27 mouse cellular contexts compared by ENCODE assay signal in genomic region chr5:134976577-134977250, GRCm38 (mm10). TPM values are rescaled to one million over a fixed set of nuclear protein-coding genes. Genes with fewer than 3 reads are reported as not detected.
DNase-seq lines count a peak whose midpoint lies in the region; ATAC-seq and TF ChIP-seq lines count a peak whose summit lies in the region.
"Had no signal": no experiment of that assay in that cellular context is flagged by ENCODE, and none has a peak within 500 bp of the region (broad histone marks: within the 10 kb centered on the region; RNA-seq: fewer than 3 reads in every experiment).

No protein-coding gene starts in this region.

- WGBS in liver, embryonic 11.5 days, result 64% methylated on average over 14 of the region's 14 CpGs
- 41% methylated on average over 14 of the region's 14 CpGs for WGBS in liver, embryonic 12.5 days (ENCODE audit: insufficient replicate concordance)
- 62% methylated on average over 14 of the region's 14 CpGs for WGBS in liver, postnatal 0 days (ENCODE audit: insufficient replicate concordance)
- WGBS in midbrain, embryonic 16.5 days, result 90% methylated on average over 14 of the region's 14 CpGs
- WGBS in heart, embryonic 11.5 days (ENCODE audit: insufficient replicate concordance), result 70% methylated on average over 14 of the region's 14 CpGs

- no peak overlapping the region for H3K9ac ChIP-seq in liver, embryonic 11.5 days (ENCODE audit: low read depth, low read length)
- no peak overlapping the region for H3K9ac ChIP-seq in liver, embryonic 12.5 days
- H3K9ac ChIP-seq in liver, postnatal 0 days (replicated peaks), result no peak overlapping the region
- H3K9ac ChIP-seq in midbrain, embryonic 16.5 days (ENCODE audit: low read depth, low read length), result no peak overlapping the region
- H3K9ac ChIP-seq in heart, embryonic 11.5 days (ENCODE audit: low read depth, low read length), result no peak overlapping the region
- H3K9ac ChIP-seq: forebrain, embryonic 15.5 days; heart, embryonic 13.5 days; hindbrain, embryonic 14.5 days; kidney, embryonic 15.5 days; lung, embryonic 14.5 days; midbrain, embryonic 12.5 days; neural tube, embryonic 13.5 days had no signal

- TF ChIP-seq EP300 in liver, postnatal 0 days (IDR thresholded peaks at IDR 0.05; ENCODE audit: low read depth), result peak; percentile 81

- H3K9me3 ChIP-seq in liver, embryonic 11.5 days (ENCODE audit: control insufficient read depth, low read length), result no peaks in the 10 kb centered on the region
- H3K9me3 ChIP-seq in liver, embryonic 12.5 days (replicated peaks), result no peaks in the 10 kb centered on the region
- no peaks in the 10 kb centered on the region for H3K9me3 ChIP-seq in liver, postnatal 0 days (ENCODE audit: low read length)
- no peaks in the 10 kb centered on the region for H3K9me3 ChIP-seq in midbrain, embryonic 16.5 days (replicated peaks; ENCODE audit: control insufficient read depth, low read length, poor library complexity, severe bottlenecking)
- H3K9me3 ChIP-seq in heart, embryonic 11.5 days (replicated peaks; ENCODE audit: control insufficient read depth, low read length), result no peaks in the 10 kb centered on the region
- H3K9me3 ChIP-seq: forebrain, embryonic 10.5 days; forebrain, embryonic 15.5 days; heart, embryonic 13.5 days; kidney, embryonic 15.5 days; midbrain, embryonic 12.5 days; neural tube, embryonic 13.5 days had no signal

- no peak for ATAC-seq in liver, embryonic 11.5 days (replicated peaks; ENCODE audit: low FRiP score)
- ATAC-seq in liver, embryonic 12.5 days, result no peak
- ATAC-seq in liver, postnatal 0 days, result peak; percentile 46
- ATAC-seq in midbrain, embryonic 16.5 days, result no peak
- ATAC-seq in heart, embryonic 11.5 days (replicated peaks; ENCODE audit: insufficient number of reproducible peaks, low FRiP score, low TSS enrichment), result no peak
- ATAC-seq: CD4-positive, CD25-positive, alpha-beta regulatory T cell, adult 4 months; forebrain, embryonic 15.5 days had no signal

- DNase-seq in liver, embryonic 11.5 days (ENCODE audit: low spot score), result no peak
- DNase-seq in liver, result no peak
- no peak for DNase-seq in liver, postnatal 0 days
- DNase-seq in urinary bladder, postnatal 25 days (ENCODE audit: low spot score), result no peak
- DNase-seq: adrenal gland, postnatal 10 days; cerebellum, adult 18-20 months; cerebellum, postnatal 10 days; gastrocnemius, adult 2 months; heart, adult 2 months; heart, postnatal 10 days; kidney, adult 11 months; kidney, postnatal 36 days; left cerebral cortex, postnatal 4 days; lung, embryonic 14.5 days; thymus, postnatal 4 days had no signal

- no peak overlapping the region for H3K27ac ChIP-seq in liver, embryonic 11.5 days (ENCODE audit: low read depth, low read length)
- no peak overlapping the region for H3K27ac ChIP-seq in liver, embryonic 12.5 days
- H3K27ac ChIP-seq in liver, postnatal 0 days (ENCODE audit: low read depth), result peak overlapping the region; percentile 39; the same call in 1 of the 2 replicates
- no peak overlapping the region for H3K27ac ChIP-seq in midbrain, embryonic 16.5 days (ENCODE audit: low read length)
- no peak overlapping the region for H3K27ac ChIP-seq in heart, embryonic 11.5 days (ENCODE audit: low read depth, low read length)
- H3K27ac ChIP-seq: forebrain, embryonic 10.5 days; forebrain, embryonic 15.5 days; gastrocnemius, adult 2 months; heart, adult 2 months; heart, embryonic 13.5 days; hindbrain, embryonic 14.5 days; kidney, embryonic 15.5 days; layer of hippocampus, adult 2 months; midbrain, embryonic 12.5 days; neural tube, embryonic 13.5 days had no signal

- no peaks in the 10 kb centered on the region for H3K36me3 ChIP-seq in liver, embryonic 11.5 days (ENCODE audit: control insufficient read depth, insufficient read depth, low read length)
- H3K36me3 ChIP-seq in liver, embryonic 12.5 days, result no peaks in the 10 kb centered on the region
- no peaks in the 10 kb centered on the region for H3K36me3 ChIP-seq in liver, postnatal 0 days (replicated peaks; ENCODE audit: insufficient read depth, low read length)
- no peaks in the 10 kb centered on the region for H3K36me3 ChIP-seq in midbrain, embryonic 16.5 days (ENCODE audit: control insufficient read depth, insufficient read depth, low read length)
- no peaks in the 10 kb centered on the region for H3K36me3 ChIP-seq in heart, embryonic 11.5 days (ENCODE audit: control insufficient read depth, insufficient read depth, low read length)
- H3K36me3 ChIP-seq: forebrain, embryonic 10.5 days; forebrain, embryonic 15.5 days; heart, embryonic 13.5 days; kidney, embryonic 15.5 days; midbrain, embryonic 12.5 days; neural tube, embryonic 13.5 days had no signal

- TF ChIP-seq CTCF in liver, postnatal 0 days (IDR thresholded peaks at IDR 0.05; ENCODE audit: low read depth), result no peak

- H3K27me3 ChIP-seq in liver, embryonic 11.5 days (replicated peaks; ENCODE audit: control insufficient read depth, insufficient read depth, low read length), result no peaks in the 10 kb centered on the region
- H3K27me3 ChIP-seq in liver, embryonic 12.5 days (replicated peaks), result no peaks in the 10 kb centered on the region
- H3K27me3 ChIP-seq in liver, postnatal 0 days (ENCODE audit: insufficient read depth, low read length), result no peaks in the 10 kb centered on the region
- no peaks in the 10 kb centered on the region for H3K27me3 ChIP-seq in midbrain, embryonic 16.5 days (ENCODE audit: control insufficient read depth, insufficient read depth, low read depth, low read length)
- no peaks in the 10 kb centered on the region for H3K27me3 ChIP-seq in heart, embryonic 11.5 days (ENCODE audit: control insufficient read depth, insufficient read depth, low read length)
- H3K27me3 ChIP-seq: forebrain, embryonic 15.5 days; kidney, embryonic 15.5 days; midbrain, embryonic 12.5 days; neural tube, embryonic 13.5 days had no signal

- peaks cover 23% of the 10 kb centered on the region for H3K4me1 ChIP-seq in liver, embryonic 11.5 days (replicated peaks; ENCODE audit: control insufficient read depth, insufficient read depth, low read length)
- H3K4me1 ChIP-seq in liver, embryonic 12.5 days, result peaks cover 63% of the 10 kb centered on the region
- H3K4me1 ChIP-seq in liver, postnatal 0 days (ENCODE audit: insufficient read depth), result peaks cover 33% of the 10 kb centered on the region
- no peaks in the 10 kb centered on the region for H3K4me1 ChIP-seq in midbrain, embryonic 16.5 days (ENCODE audit: control insufficient read depth, insufficient read depth, low read length)
- peaks cover 8% of the 10 kb centered on the region; the same call in 1 of the 2 replicates for H3K4me1 ChIP-seq in heart, embryonic 11.5 days (ENCODE audit: control insufficient read depth, insufficient read depth, low read length)
- H3K4me1 ChIP-seq: forebrain, embryonic 10.5 days; forebrain, embryonic 15.5 days; kidney, embryonic 15.5 days; midbrain, embryonic 12.5 days; neural tube, embryonic 13.5 days had no signal

- no peak overlapping the region for H3K4me3 ChIP-seq in liver, embryonic 11.5 days (ENCODE audit: low read depth, low read length)
- H3K4me3 ChIP-seq in liver, embryonic 12.5 days, result no peak overlapping the region
- no peak overlapping the region for H3K4me3 ChIP-seq in liver, postnatal 0 days (ENCODE audit: low read depth, low read length)
- H3K4me3 ChIP-seq in midbrain, embryonic 16.5 days (ENCODE audit: low read depth, low read length), result no peak overlapping the region
- no peak overlapping the region for H3K4me3 ChIP-seq in heart, embryonic 11.5 days (ENCODE audit: low read depth, low read length)
- H3K4me3 ChIP-seq: forebrain, embryonic 10.5 days; forebrain, embryonic 15.5 days; gastrocnemius, adult 2 months; heart, adult 2 months; heart, embryonic 13.5 days; kidney, embryonic 15.5 days; layer of hippocampus, adult 2 months; midbrain, embryonic 12.5 days; neural tube, embryonic 13.5 days had no signal

- H3K4me2 ChIP-seq in liver, embryonic 11.5 days, result 0 out of 2 replicates have a peak overlapping the region, but pooled peaks have one; percentile 3
- H3K4me2 ChIP-seq in liver, embryonic 12.5 days, result 0 out of 2 replicates have a peak overlapping the region, but pooled peaks have one; percentile 9
- peak overlapping the region; percentile 14; the same call in 1 of the 2 replicates for H3K4me2 ChIP-seq in liver, postnatal 0 days (ENCODE audit: low read depth, low read length)
- H3K4me2 ChIP-seq in midbrain, embryonic 16.5 days (ENCODE audit: low read length), result no peak overlapping the region
- H3K4me2 ChIP-seq in heart, embryonic 11.5 days, result no peak overlapping the region
- H3K4me2 ChIP-seq: forebrain, embryonic 15.5 days; heart, embryonic 13.5 days; hindbrain, embryonic 14.5 days; kidney, embryonic 15.5 days; lung, embryonic 14.5 days; midbrain, embryonic 12.5 days; neural tube, embryonic 13.5 days had no signal

RNA-seq across cellular contexts. Expression of gene Cldn3, which starts 9.3 kb away (rescaled TPM):
- 2.0 and 2.2 TPM in 2 replicates for polyA plus RNA-seq in liver, embryonic 11.5 days (2014; fragmentation: Nextera tagmentation; extraction: Ambion mirVana)
- 0.55 and 0.57 TPM in 2 replicates for polyA plus RNA-seq in liver, embryonic 12.5 days (2016; fragmentation: Nextera tagmentation; extraction: Ambion mirVana)
- 65.0 and 73.7 TPM in 2 replicates for polyA plus RNA-seq in liver, postnatal 0 days (2015; fragmentation: Nextera tagmentation; extraction: Ambion mirVana)
- polyA plus RNA-seq in midbrain, embryonic 16.5 days (2015; fragmentation: Nextera tagmentation; extraction: Ambion mirVana), result 2.2 and 2.6 TPM in 2 replicates
- 1.2 and 1.5 TPM in 2 replicates for polyA plus RNA-seq in heart, embryonic 11.5 days (2014; fragmentation: Nextera tagmentation; extraction: Ambion mirVana)
- polyA plus RNA-seq: CD4-positive, CD25-positive, alpha-beta regulatory T cell, adult 4 months had no signal

RNA-seq across cellular contexts. Expression of gene Cldn4, which starts 30.0 kb away (rescaled TPM):
- 3.1 and 3.7 TPM in 2 replicates for polyA plus RNA-seq in liver, embryonic 11.5 days (2014; fragmentation: Nextera tagmentation; extraction: Ambion mirVana)
- 0.28 and 0.49 TPM in 2 replicates for polyA plus RNA-seq in liver, embryonic 12.5 days (2016; fragmentation: Nextera tagmentation; extraction: Ambion mirVana)
- polyA plus RNA-seq in liver, postnatal 0 days (2015; fragmentation: Nextera tagmentation; extraction: Ambion mirVana), result 0.13 and 0.32 TPM in 2 replicates
- polyA plus RNA-seq in midbrain, embryonic 16.5 days (2015; fragmentation: Nextera tagmentation; extraction: Ambion mirVana), result not detected in 2 replicates
- polyA plus RNA-seq in heart, embryonic 11.5 days (2014; fragmentation: Nextera tagmentation; extraction: Ambion mirVana), result 1.4 and 1.7 TPM in 2 replicates
- polyA plus RNA-seq: forebrain, embryonic 15.5 days; hindbrain, embryonic 14.5 days had no signal

RNA-seq across cellular contexts. Expression of gene Abhd11, which starts 32.2 kb away (rescaled TPM):
- polyA plus RNA-seq in liver, embryonic 11.5 days (2014; fragmentation: Nextera tagmentation; extraction: Ambion mirVana), result 64.9 and 71.1 TPM in 2 replicates
- 39.1 and 45.3 TPM in 2 replicates for polyA plus RNA-seq in liver, embryonic 12.5 days (2016; fragmentation: Nextera tagmentation; extraction: Ambion mirVana)
- polyA plus RNA-seq in liver, postnatal 0 days (2015; fragmentation: Nextera tagmentation; extraction: Ambion mirVana), result 47.9 and 49.2 TPM in 2 replicates
- 76.5 and 81.5 TPM in 2 replicates for polyA plus RNA-seq in midbrain, embryonic 16.5 days (2015; fragmentation: Nextera tagmentation; extraction: Ambion mirVana)
- 58.2 and 59.9 TPM in 2 replicates for polyA plus RNA-seq in heart, embryonic 11.5 days (2014; fragmentation: Nextera tagmentation; extraction: Ambion mirVana)

RNA-seq across cellular contexts. Expression of gene Mettl27, which starts 44.5 kb away (rescaled TPM):
- 9.1 and 11.4 TPM in 2 replicates for polyA plus RNA-seq in liver, embryonic 11.5 days (2014; fragmentation: Nextera tagmentation; extraction: Ambion mirVana)
- polyA plus RNA-seq in liver, embryonic 12.5 days (2016; fragmentation: Nextera tagmentation; extraction: Ambion mirVana), result 8.5 and 9.8 TPM in 2 replicates
- polyA plus RNA-seq in liver, postnatal 0 days (2015; fragmentation: Nextera tagmentation; extraction: Ambion mirVana), result 17.3 and 21.7 TPM in 2 replicates
- polyA plus RNA-seq in midbrain, embryonic 16.5 days (2015; fragmentation: Nextera tagmentation; extraction: Ambion mirVana), result 6.4 and 6.6 TPM in 2 replicates
- 10.3 and 11.1 TPM in 2 replicates for polyA plus RNA-seq in heart, embryonic 11.5 days (2014; fragmentation: Nextera tagmentation; extraction: Ambion mirVana)

RNA-seq across cellular contexts. Expression of gene Stx1a, which starts 46.6 kb away (rescaled TPM):
- 6.2 and 6.4 TPM in 2 replicates for polyA plus RNA-seq in liver, embryonic 11.5 days (2014; fragmentation: Nextera tagmentation; extraction: Ambion mirVana)
- polyA plus RNA-seq in liver, embryonic 12.5 days (2016; fragmentation: Nextera tagmentation; extraction: Ambion mirVana), result 2.7 and 2.8 TPM in 2 replicates
- 2.3 and 2.5 TPM in 2 replicates for polyA plus RNA-seq in liver, postnatal 0 days (2015; fragmentation: Nextera tagmentation; extraction: Ambion mirVana)
- 162 and 195 TPM in 2 replicates for polyA plus RNA-seq in midbrain, embryonic 16.5 days (2015; fragmentation: Nextera tagmentation; extraction: Ambion mirVana)
- polyA plus RNA-seq in heart, embryonic 11.5 days (2014; fragmentation: Nextera tagmentation; extraction: Ambion mirVana), result 10.4 and 13.4 TPM in 2 replicates

Comparison
In these comparisons a context has a peak if more than half of its experiments do, and no peak if none do; other contexts are left out.
1. RNA of gene Cldn3, which starts 9.3 kb away (polyA plus RNA-seq): 65.0 to 73.7 TPM in liver, postnatal 0 days; 2.0 to 2.2 TPM in liver, embryonic 11.5 days, 2.2 to 2.6 TPM in midbrain, embryonic 16.5 days, 1.2 to 1.5 TPM in heart, embryonic 11.5 days and 0.55 to 0.57 TPM in liver, embryonic 12.5 days; every median in the first group is over 10 times any median in the second.
2. H3K4me2 ChIP-seq: peak in liver, embryonic 11.5 days (single experiment), liver, embryonic 12.5 days (single experiment) and liver, postnatal 0 days (single experiment); none in midbrain, embryonic 16.5 days (single experiment) and heart, embryonic 11.5 days (single experiment).